Mouse (Mus musculus): ENCODE measurements at regions not wholly inside any gene's neighbourhood (a gene's known extent, or its start where the extent isn't known, plus 50 kb on each side); places are given as distances from the start of the nearest gene placed in this dataset.

- DNase-seq (ENCODE audit: low spot score in 2 of 2) = no peak
These were observed 208.1 kb upstream of the Clint1 start for GRCm38 (mm10) chr11:45643629-45644325.

DNA sequence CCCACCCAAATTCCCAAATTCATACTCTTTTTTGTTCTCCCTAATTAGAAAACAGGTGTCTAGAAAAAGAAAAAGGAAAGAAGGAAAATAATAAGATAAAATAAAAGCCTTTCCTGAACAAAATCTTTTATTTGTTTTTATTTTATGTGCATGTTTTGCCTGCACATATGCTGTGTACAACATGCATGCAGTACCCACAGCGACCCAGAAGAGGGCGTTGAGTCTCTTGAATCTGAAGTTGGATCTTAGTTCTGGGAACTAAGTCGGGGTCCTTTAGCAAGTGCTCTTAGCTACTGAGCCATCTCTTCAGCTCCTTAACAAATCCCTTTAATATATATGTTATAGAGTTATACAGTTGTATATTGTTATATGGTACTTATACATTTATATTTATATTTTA, 206.0 kb upstream of the Clint1 start:
- no peak for DNase-seq (ENCODE audit: low spot score in 2 of 2)

- no peak for DNase-seq (ENCODE audit: low spot score in 2 of 2)
These were observed 204.0 kb upstream of the Clint1 start for GRCm38 (mm10) chr11:45647888-45648287.

- DNase-seq (ENCODE audit: low spot score in 2 of 2) = no peak
These were observed 195.6 kb upstream of the Clint1 start for GRCm38 (mm10) chr11:45656260-45656659.

DNA sequence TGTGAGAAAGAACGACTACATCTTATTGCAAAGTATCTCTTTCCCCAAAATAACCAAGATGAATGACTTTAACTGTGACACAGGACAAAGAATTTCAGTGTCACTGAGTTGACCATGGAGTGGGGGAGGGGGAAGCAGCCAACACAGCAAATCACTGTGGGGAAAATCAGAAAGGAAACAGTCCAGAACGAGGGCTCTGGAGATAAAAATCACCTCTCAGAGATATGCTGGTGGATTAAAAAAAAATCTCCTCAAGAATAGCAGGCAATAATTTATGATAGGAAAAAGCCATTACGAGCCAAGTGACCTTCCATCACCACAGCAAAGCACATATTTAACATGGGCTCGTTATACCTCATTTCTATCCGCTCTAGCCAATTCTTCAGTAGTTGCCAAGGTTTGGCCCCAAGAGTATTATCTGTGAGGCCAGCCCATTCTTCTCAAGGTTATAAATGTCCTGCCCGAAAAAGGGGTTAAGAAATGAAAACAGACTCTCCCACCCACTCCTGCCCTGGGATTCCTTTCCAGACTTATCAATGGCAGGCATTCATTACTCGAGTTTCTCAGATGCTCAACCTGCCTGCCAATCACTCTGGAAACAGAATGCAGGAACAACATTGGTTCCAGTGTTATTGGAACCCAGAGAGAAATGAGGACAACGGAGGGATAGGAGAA, 181.6 kb upstream of the Clint1 start:
- DNase-seq (ENCODE audit: low spot score in 2 of 2) = no peak

DNA sequence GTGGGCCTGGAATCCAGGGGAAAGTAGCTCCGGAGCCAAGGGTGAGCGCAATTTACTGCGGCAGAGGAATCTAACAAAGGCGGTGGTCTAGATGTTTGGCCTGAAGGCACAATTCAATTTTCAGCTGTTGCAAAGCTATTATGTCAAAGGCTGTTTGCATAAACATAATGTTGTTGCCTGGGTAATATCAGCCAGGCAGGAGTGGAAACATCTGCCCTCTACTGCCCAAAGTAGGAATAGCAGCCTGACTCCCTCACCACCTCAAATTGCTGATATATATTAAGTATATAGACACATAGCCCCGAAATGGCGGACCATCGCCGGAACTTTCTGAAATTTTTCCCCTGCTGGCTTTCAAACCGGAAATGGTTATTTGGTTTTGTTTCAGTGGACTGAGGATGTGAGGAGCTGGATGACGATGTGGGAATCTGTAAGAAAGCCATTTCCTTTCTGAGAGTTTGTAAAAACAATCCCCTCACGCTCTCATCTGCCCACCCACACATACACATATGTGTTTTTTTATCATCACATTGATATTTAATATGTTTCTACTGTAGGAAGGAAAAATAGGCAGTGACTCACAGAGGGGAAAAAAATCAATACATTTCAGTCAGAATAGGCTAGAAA, 173.1 kb upstream of the Clint1 start:
- peak; percentile 51 to 66 for DNase-seq (ENCODE audit: low spot score in 2 of 2)

DNA sequence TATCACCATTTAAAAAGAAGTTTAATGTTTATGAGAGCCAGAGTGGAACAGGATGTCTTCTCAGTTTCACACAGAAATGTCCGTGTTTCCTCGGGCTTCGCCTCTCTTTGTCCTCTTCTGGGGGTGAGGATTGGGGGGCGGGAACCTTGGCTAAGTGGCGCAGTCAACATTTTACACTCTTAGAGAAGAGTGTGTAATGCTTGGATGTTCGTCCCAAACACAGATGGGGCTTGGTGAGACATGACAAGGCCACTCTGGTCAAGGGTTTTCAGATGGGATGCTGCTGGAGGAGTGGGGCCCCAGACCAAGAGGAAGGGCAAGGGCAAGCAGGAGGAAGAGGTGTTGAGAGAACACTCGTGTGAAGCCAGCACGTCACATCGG, 172.6 kb upstream of the Clint1 start:
- DNase-seq (ENCODE audit: low spot score in 2 of 2) = no peak

GRCm38 (mm10) chr11:45685571-45685970, 166.3 kb upstream of the Clint1 start:
- DNase-seq (ENCODE audit: low spot score in 2 of 2) = no peak

DNA sequence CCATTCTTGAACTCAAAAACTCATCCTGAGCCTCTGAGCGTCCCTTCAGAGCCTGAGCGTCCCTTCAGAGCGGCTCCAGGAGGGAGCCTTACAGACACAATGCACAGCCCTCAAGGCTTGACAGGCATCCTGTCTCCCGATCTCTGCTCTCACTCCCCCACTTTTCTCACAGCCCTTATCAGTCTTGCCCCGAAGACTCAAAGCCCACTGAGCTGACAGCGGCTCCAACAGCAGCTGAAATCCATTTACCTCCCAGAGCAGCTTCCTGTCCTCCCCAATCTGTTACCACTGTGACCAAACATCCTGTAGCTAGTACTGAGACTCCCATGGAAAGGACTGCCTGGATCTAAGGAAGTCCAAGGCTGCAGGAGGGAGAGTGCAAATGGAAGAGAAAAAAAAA, 158.6 kb upstream of the Clint1 start:
- DNase-seq (ENCODE audit: low spot score in 2 of 2) = no peak

- DNase-seq (ENCODE audit: low spot score in 2 of 2) = no peak
These were observed 150.3 kb upstream of the Clint1 start for GRCm38 (mm10) chr11:45701506-45701905.

- no peak for DNase-seq (ENCODE audit: low spot score in 2 of 2)
These were observed 148.9 kb upstream of the Clint1 start for GRCm38 (mm10) chr11:45702916-45703315.

- no peak for DNase-seq (ENCODE audit: low spot score in 2 of 2)
These were observed 147.4 kb upstream of the Clint1 start for GRCm38 (mm10) chr11:45704411-45704810.

DNA sequence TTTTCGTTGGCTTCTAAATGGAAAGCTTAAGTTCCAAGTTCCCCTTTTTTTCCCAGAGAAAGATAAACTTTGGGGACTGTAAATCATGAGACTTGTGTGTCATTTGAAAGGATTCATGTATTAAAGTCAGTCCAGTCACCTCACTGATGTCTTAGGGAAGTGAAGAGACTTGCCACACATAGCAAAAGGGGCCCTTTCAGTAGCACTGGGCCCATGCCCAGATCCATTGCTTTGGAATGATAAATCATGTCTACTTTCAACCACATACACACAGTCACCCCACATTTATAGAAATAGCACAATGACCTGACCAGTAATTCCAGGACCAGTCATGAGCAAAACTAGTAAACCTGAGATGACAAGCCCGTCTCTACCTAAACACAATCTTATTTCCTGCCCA, 133.2 kb upstream of the Clint1 start:
- DNase-seq (ENCODE audit: low spot score in 2 of 2) = no peak

DNA sequence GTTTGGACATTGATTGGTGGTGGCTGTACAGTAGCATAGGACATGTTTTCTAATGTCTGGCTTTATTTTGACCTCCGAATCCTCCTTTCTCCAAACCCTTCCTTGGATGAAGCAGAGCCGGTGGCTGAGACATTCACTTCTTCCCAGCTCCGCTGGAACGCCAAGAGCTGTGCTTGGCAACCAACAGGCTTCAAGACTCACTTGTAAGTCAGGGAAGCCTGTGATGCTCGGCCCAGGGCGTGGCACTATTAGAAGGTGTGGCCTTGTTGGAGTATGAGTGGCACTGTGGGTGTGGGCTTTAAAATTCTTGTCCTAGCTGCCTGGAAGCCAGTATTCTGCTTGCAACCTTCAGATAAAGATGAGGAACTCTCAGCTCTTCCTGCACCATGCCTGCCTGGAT, 132.0 kb upstream of the Clint1 start:
- no peak for DNase-seq (ENCODE audit: low spot score in 2 of 2)

DNA sequence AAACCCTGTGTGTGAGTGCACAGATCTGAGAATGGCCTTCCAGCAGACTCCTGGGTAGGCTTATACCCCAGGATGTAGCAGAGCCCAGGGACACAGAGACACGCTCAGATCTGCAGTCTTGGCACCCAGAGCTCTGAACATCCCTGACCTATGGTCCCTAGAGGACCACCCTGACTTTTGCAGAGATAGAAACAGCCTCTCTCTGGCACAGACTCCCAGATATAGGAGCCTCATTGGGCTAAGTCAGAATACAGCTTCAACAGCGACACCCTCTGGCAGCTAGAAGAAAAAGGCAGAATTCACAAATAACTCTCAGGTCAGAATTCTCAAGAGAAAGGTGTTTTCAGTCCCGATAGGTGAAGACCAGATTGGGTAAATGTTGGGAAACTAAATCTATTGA, 115.3 kb upstream of the Clint1 start:
- no peak for DNase-seq (ENCODE audit: low spot score in 2 of 2)

GRCm38 (mm10) chr11:45738331-45738730, 113.5 kb upstream of the Clint1 start:
- no peak for DNase-seq (ENCODE audit: low spot score in 2 of 2)

DNA sequence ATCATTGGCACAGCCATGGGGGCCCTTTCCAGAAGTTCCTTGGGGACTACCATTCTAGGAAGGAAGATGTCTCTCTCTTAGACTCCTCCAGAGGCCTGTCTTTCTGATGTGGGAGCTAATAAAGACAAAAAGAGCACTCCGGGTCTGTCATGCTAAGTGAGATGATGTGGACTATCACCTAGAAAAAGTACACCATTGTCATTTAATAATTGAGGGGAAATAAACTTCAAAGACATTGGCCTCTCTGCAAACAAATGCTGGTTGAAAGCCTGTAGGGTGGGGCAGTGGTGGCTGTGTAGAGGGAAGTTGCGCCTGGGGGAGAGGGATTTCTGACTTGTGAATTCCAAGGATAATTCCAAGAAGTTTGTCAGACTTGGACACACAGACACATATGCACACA, 105.9 kb upstream of the Clint1 start:
- DNase-seq (ENCODE audit: low spot score in 2 of 2) = no peak

GRCm38 (mm10) chr11:45750249-45750648, 101.6 kb upstream of the Clint1 start:
- no peak for DNase-seq (ENCODE audit: low spot score in 2 of 2)

DNA sequence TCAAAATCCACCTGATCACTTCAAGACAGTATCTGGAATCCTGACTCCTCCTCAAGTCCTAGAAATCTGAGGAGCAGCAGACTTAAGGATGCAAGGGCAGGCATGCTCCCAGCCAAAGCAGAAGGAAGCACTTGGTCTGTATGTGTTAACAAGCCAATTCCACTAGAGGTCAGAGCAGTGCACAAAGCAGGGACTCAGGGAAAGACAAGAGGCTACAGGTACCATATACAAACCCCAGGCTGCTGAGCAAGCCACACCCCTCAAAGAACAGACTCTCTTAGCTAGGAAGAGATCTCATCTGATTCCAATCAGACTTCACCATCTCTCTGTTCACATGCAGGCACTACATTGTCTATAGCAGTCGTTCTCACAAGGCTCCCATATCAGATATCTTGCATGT, 99.6 kb upstream of the Clint1 start:
- peak in 1 of 2 experiments; percentile 6 for DNase-seq (ENCODE audit: low spot score in 2 of 2)

- DNase-seq (ENCODE audit: low spot score in 2 of 2) = no peak
These were observed 99.1 kb upstream of the Clint1 start for GRCm38 (mm10) chr11:45752791-45753190.

- DNase-seq (ENCODE audit: low spot score in 2 of 2) = no peak
These were observed 84.8 kb upstream of the Clint1 start for GRCm38 (mm10) chr11:45767081-45767480.

DNA sequence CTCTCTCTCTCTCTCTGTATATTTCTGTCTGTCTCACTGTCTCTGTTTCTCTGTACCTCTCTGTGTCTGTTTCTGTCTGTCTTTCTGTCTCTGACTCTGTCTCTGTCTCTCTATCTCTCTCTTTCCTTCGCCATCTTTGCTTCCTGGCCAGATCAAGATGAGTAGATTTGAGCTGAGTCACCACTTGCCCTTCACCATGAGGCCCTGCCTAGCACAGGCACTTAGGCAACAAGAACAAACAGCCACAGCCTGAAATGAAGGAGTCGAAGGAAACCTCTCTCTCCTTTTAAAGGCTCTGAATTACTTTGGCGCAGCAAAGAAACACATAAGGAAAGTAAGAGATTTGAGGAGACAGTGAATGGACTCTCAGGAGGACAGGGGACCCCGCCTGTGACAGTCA, 69.4 kb upstream of the Clint1 start:
- no peak for DNase-seq (ENCODE audit: low spot score in 2 of 2)

- no peak for DNase-seq (ENCODE audit: low spot score in 2 of 2)
These were observed 66.0 kb upstream of the Clint1 start for GRCm38 (mm10) chr11:45785806-45786205.

Measured in frontal cortex, postnatal 25 days (tissue).